In the genomic region with DNA sequence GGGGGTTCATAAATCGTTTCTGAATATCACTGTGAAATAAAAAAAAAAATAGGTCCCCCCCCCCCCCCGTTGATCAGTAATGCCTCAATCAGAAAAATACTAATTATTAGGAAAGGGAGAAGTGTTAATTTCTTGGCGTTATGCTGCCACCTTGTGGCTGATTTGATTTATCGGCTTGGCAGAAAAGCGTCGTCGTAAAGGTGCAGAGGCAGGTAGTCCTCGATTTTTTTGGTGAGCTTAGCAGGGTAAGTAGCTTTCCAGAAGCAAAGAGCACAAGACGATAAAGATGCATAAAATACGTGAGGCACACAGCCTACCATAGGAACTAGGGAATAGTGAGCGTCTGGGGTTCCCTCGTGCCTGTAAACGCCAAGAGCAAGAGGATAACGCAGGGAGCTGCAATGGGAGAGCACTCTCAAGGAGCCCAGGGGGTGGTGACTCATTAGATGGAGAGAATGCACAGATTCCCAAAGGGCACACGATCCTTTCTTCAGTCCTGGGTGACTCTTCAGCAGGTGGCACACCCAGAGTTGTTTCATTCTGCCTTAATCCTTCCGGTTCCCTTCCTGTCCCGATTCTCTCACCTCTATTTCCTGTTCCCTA, we compare ENCODE assay signal across 9 mouse cellular contexts. TPM values are rescaled to one million over a fixed set of nuclear protein-coding genes. Genes with fewer than 3 reads are reported as not detected.
DNase-seq lines count a peak whose midpoint lies in the region; ATAC-seq lines count a peak whose summit lies in the region.
"Had no signal": no experiment of that assay in that cellular context is flagged by ENCODE, and none has a peak within 500 bp of the region (broad histone marks: within the 10 kb centered on the region; RNA-seq: fewer than 3 reads in every experiment).

No protein-coding gene starts in this region.

- DNase-seq in urinary bladder, postnatal 14 days (ENCODE audit: low spot score): peak; percentile 46
- no peak for DNase-seq in urinary bladder, postnatal 10 days (ENCODE audit: low spot score)
- peak; percentile 83 for DNase-seq in cerebellum, adult 8-10 months
- peak; percentile 34 to 44 for DNase-seq in frontal cortex, postnatal 25 days (ENCODE audit: low spot score in 2 of 2)
- DNase-seq in kidney, adult 8-10 months: peak; percentile 12 to 59
- DNase-seq in naive thymus-derived CD4-positive, alpha-beta T cell, adult 2 months (ENCODE audit: low read depth): peak; percentile 75
- peak; percentile 56 for DNase-seq in thymus, postnatal 14 days

- H3K4me1 ChIP-seq in liver, embryonic 12.5 days: no peaks in the 10 kb centered on the region

- no peak overlapping the region for H3K4me3 ChIP-seq in liver, embryonic 12.5 days
- H3K4me3 ChIP-seq: erythroblast, embryonic 14.5 days had no signal

- no peaks in the 10 kb centered on the region for H3K9me3 ChIP-seq in liver, embryonic 12.5 days (replicated peaks)

- H3K27ac ChIP-seq in liver, embryonic 12.5 days: no peak overlapping the region

- H3K9ac ChIP-seq in liver, embryonic 12.5 days: no peak overlapping the region

- 12% methylated on average over 17 of the region's 17 CpGs for WGBS in liver, embryonic 12.5 days (ENCODE audit: insufficient replicate concordance)

- no peaks in the 10 kb centered on the region for H3K36me3 ChIP-seq in liver, embryonic 12.5 days

- H3K4me2 ChIP-seq in liver, embryonic 12.5 days: peak overlapping the region; percentile 25; the same call in 1 of the 2 replicates

- ATAC-seq in liver, embryonic 12.5 days: no peak

- H3K27me3 ChIP-seq in liver, embryonic 12.5 days (replicated peaks): peaks cover 12% of the 10 kb centered on the region

RNA-seq across cellular contexts. Expression of gene Crygs, which starts 3.8 kb away (rescaled TPM):
- 0.19 and 0.25 TPM in 2 replicates for polyA plus RNA-seq in liver, embryonic 12.5 days (2016; fragmentation: Nextera tagmentation; extraction: Ambion mirVana)
- polyA plus RNA-seq: erythroblast, embryonic 14.5 days had no signal

RNA-seq across cellular contexts. Expression of gene Tbccd1, which starts 49.9 kb away (rescaled TPM):
- 31.1 and 33.3 TPM in 2 replicates for polyA plus RNA-seq in liver, embryonic 12.5 days (2016; fragmentation: Nextera tagmentation; extraction: Ambion mirVana)

RNA-seq across cellular contexts. Expression of gene Dnajb11, which starts 50.1 kb away (rescaled TPM):
- polyA plus RNA-seq in liver, embryonic 12.5 days (2016; fragmentation: Nextera tagmentation; extraction: Ambion mirVana): 95.2 and 97.9 TPM in 2 replicates
